Mouse (Mus musculus) CH12F3 (cell line): ENCODE data around the gene Fem1b.

Experiments used
- in situ Hi-C: fragments of 300-500 bp; cut with MboI; formaldehyde crosslinking; loops from 2 replicates; pipeline ENCODE4 v1.14.3; 2020; ENCODE audit warnings: low sequenced_read_pairs

Fem1b gene

DNA sequence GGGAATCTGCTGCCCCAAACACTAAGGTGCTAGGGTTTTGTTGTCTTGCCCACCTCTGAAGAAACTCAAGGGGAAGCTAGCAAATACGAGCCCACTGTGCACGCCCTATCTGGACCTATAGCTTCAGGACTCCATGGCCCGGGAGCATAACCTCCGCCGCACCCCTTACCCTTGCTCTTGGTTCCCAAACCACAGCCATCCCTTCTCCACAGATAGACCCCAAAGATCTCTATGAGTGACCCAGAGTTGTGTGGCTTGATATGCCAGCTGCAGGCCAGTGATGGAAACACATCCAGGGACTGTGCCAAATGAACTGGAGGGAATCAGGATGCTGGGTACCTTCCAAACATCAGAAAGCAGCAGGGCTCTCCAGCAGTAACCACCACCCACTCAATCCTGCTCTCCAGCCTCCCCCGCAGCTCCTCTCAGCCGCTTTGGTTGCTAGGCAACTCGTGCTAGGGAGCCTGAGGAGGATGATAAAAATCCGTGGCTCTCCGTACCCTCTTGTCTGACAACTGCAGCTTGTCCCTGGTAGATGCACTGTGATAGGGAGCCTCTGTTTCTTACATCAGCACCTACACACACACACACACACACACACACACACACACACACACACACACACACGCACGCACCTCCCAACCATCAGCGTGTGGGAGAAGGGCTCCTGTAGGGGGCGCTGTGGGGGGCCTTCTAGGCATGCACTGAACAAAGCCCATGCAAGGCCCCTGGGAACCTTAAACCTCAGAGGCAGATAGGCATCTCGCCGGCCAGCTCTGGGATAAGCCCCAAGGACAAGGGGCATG lies 28.6 kb downstream of the Fem1b start:
- in situ Hi-C loops = no loop called here

DNA sequence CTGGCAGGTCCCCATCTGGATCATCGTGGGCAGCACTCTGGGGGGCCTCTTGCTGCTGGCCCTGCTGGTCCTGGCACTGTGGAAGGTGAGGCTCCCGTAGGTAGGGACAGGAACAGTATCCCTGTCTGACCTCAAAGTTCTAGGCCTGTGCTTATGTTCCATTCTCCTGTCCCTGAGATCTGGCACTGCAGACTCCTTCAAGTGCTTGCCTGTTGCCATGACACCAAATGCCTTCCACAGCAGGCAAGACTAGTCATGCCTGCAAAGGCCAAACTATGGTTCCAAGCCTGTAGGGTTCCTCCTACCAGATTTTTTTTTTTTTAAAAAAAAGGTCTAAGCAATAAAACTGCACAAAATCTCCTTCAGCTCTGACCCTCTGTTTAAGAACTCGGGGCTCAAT lies 29.8 kb downstream of the Fem1b start:
- in situ Hi-C loops = no loop called here

DNA sequence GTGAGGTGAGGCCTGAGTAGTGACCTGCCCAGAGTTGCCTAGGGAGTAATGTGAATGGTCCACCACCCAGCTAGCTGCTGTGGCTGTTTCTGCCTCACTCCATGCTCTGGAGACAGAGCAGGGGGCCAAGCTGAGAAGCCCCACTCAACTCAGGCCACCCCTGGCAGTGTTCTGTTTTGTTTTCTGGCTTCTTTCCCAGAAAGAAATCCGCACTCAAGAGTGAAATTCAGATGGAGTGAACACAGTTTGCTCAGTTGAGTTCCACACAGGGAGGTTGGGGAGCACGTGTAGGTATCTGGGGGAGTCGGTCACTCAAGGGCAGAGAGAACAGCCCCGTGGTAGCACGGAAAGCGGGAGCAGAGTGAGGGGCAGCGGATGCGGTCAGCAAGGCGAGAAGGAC lies 33.0 kb downstream of the Fem1b start:
- in situ Hi-C loops = no loop called here

DNA sequence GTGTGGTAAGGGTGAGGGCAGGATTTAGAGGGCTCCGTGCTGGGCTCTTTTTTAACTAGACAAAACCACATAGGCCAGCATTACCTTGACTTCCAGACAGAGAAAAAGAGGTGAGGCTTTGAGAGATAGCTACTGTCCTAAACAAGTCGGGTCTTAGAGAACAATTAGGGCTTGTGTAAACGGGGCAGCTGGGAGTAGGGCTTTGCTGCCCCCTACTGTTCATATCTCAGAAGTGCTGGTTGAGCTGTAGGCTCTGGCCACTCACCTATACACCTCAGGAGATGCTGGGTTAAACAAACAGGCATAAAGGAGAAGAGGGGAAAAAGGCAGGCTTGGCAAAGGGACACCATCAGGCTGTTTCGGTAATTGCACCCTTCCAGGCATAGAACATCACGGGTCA lies 34.3 kb downstream of the Fem1b start:
- in situ Hi-C loops = no loop called here

DNA sequence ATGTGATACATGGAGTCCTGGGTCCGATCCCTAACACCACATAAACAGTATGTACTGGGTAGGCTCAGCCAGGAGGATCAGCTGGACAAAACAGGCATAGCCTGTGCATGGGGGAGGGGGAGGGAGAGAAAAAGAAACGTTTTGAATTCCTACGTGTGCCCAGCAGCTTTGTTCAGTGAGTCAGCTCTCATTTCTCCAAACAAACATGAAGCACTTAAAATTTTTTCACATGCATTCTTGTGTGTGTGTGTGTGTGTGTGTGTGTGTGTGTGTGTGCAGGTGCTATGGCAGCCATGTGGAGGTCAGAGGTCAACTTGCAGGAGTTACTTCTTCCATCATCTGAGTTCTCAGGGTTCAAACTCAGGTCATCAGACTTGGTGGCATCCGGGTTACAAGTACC lies 36.3 kb downstream of the Fem1b start:
- in situ Hi-C loops = no loop called here

DNA sequence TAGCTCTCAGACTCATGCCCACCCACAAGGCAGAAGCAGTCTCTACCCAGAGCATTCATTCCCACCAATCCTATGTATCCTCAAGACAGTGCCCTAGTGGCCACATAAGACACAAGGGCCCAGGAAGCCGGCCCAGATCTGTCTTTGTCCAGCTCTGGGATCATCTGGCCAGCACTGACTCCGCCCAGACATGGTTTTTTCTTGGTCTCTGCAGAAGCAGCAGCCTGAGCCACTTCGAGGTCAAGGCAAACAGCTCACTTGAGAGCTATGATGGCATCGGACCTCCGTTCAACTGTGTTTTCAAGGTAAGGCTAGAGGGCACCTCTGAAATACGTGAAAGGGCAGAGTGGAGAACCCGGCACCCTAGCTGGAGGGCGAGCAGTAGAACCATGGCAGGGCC lies 39.0 kb downstream of the Fem1b start:
- in situ Hi-C loops = no loop called here

DNA sequence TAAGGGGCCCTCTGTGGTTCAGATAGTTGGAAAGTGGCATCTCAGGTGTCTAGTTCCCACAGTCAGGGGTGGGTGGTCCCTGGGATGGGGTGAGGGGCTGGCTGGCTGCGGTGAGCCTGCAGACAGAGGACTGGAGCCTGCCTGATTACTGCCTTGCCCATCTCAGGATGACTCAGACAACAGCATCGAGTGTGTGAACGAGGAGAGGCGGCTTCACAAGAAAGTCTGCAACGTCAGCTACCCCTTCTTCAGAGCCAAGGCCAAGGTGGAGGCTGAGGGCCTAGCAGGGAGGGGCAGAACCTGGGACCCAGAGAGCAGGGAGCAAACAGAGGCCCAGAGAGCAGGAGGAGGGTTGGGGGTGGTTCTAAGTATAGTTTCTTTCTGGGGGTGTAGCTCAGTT lies 43.4 kb downstream of the Fem1b start:
- in situ Hi-C loops = no loop called here

DNA sequence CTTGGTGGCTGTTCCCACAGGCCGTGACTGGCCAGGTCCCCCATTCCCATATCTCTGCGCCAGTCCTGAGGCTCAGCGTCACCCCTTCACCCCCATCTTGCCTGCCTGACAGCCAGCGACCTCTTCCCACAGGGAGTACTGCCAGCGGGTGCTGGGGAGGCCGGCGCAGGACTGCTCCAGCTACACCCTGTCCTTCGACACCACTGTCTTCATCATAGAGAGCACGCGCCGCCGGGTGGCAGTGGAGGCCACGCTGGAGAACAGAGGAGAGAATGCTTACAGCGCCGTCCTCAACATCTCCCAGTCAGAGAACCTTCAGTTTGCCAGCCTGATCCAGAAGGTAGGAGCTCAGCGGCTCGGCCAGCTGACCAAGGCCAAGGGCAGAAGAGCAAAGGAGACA lies 44.3 kb downstream of the Fem1b start:
- in situ Hi-C loops = no loop called here

DNA sequence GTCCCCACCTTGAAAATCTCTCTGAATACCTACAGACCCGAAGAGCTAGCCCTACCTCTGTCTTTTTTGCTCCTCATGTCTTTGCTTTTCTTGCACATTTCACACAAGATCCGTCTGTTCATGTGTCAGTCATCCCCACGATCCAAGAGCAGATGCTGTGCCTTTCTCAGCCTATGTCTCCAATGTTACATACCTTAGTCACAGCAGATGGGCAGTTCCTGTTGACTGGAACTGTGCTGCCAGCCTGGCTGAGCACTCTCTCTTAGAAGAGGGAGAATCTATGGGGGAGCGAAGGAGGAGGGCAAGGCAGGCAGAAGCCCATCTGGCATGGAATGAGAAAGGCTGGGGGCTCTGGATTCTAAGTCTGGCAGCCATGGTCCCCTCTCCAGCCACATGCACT lies 46.4 kb downstream of the Fem1b start:
- in situ Hi-C loops = no loop called here

DNA sequence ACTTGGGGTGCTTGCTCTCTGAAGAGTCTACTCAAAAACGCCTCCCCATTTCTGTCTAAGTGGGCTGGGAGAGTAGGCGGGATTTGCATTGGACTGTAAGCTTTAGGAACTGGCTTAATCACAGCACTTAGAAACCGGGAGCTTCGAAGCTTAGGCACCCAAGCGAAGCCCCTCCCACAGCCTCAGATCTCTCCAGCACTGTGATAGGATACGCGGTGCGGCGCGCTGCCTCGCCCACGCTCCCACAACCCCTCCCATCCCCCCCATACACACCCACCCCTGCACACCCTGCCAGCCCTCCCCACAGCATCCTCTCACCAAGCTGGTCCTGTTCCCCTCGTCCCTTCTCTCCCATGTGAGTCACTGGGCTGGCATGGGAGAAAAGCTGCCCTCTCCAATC lies 48.3 kb downstream of the Fem1b start:
- in situ Hi-C loops = no loop called here

DNA sequence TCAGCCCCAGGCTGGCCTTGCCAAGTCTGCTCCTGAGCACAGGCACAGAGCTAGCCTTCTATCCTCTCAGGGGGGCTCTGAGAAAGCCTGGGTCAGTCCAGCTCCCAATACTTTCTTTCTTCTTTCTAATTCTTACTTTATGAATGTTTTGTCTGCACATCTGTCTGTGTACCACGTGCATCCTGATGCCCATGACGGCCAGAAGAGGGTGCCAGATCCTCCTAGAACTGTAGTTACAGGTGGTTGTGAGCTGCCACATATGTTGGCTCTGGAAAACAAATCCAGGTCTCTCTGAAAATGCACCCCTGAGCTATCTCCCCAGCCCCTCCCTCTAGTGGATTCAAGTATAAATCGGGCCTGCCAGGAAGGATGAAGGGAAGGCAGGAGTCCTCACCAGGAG lies 52.1 kb downstream of the Fem1b start:
- in situ Hi-C loops = no loop called here

DNA sequence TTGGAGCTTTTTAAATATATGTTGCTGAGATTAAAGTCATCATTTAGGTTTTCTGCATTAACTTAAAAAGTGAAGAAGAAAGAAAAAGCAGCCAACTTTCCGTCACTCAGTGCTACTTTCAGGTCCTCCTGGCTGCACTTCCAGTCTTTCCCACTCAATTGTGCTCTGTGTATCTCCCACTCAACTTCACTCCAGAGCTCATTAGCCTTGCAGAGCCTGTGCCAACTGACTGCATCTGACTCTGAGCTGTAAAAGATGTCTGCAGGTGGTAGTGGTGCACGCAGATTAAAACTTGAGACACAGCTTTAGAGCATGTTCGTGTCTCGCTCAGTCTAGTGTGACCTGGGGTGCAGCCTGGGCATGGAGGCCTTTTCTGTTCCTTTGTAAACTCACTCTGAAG lies 53.4 kb downstream of the Fem1b start:
- in situ Hi-C loops = no loop called here

DNA sequence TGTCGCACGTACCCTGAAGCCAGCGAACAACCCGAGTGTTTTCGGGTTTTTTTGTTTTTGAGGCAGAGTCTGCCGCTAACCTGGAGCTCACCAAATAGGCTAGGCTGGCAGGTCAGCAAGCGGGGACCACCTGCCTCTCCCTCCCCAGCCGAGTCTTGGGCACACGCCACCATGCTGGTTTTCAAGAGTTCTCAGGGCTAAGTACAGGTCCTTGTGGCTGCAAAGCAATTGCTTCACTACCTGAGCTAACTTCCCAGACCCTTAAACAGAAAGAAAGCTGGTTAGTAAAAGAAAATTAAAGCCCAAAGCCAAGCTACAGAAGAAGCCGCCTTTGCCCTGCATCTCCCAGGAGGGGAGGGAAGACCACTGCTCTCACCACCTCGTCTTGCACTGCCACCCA lies 61.4 kb downstream of the Fem1b start:
- in situ Hi-C loops = no loop called here

DNA sequence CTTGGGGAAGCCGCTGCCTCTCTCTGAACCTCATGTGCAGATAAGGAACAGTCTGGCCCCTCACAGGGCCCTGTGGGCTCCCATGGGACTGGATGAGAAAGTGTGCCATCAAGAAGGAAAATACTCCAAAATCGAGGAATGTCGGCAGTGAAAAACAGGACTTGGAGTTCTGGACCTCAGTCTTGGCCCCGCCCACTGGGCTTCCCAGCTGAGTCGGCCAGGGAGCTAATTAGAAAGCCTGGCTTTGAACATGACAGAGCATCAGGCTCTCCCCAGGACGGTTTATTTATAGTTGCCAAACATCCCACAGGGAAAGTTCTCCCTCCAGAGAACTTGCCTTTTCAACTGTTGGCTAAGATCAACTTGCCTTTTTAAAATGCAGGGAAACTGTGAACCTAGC lies 62.1 kb downstream of the Fem1b start:
- in situ Hi-C loops = no loop called here

DNA sequence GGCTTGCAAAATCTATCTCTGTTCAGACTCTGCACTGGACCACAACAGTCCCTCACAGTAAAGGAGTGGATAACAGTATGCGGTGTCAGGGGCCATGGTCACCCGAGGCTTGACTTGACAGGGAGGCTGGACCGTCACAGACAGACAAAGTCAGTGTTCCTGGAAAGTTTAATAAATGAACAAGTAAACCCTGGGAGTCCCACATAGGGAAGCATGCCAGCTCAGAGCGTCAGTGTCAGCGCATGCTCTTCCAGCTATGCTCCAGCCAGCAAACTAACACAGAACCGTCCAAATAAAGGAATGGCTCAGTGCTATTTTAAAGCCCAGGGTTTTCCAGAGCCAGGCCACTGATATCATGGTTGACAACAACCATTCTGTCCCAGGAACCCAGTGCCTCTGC lies 65.1 kb downstream of the Fem1b start:
- in situ Hi-C loops = no loop called here

DNA sequence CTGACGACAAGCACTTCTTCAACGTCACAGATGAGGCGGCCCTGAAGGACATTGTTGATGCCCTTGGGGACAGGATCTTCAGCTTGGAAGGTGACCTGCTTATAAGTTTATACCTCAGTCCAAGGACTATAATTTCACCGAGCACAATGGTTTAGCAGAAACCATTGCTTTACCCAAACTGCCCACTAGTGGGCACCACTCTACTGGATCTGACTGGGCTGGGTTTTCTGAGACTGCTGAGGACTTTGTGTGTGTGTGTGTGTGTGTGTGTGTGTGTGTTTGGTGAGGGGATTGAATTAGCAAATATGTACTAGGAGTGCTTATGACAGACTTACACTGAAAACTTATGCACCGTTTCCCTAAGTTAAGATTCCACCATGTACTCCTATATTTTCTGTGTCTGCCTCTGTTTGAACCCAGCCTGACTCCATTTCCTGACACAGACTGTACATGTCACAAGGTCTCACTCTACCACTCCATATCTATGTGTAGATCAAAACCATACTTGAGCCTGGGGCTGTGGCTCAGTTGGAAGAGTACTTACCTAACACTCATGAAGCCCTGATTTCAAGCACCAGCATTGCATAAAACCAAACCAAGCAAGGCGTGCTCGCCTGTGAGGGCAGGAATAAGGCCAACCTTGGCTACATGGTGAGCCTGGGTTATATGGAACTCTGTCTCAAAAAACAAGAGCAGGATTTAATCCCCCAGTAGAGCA lies 67.0 kb downstream of the Fem1b start:
- in situ Hi-C loops = no loop called here
